Mouse (Mus musculus) kidney, adult 9 months (tissue): Measurements from ENCODE around the gene Kif24.

Experiments
- DNase-seq: peaks from one replicate; pipeline ENCODE4 v3.0.0; 2022

The Kif24 gene

DNA sequence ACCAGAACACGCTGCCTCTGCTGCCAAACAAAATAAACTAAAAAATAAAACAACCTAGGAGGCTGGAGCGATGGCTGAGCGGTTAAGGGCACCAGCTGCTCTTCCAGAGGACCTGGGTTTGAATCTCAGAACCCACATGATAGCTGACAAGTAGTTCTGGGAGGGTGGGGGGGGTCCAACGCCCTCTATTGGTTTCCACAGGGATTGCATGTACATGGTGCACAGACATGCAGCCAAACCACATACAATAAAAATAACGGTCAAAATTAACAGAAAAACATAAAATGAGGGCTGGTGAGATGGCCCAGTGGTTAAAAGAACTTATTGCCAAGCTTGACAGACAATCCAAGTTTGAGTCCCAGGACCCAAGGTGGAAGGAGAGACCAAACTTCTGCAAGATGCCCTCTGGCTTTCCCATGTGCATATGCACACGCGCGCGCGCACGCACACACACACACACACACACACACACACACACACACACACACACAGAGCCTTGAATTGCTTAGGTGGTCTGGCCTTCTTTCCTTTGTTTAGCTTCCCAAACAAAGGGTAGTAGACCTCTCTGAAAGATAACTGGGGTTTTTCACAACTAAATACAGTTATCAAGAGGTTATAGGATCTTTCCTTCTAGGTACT, 123.7 kb downstream of the Kif24 start:
- no peak for DNase-seq
